Mouse (Mus musculus): ENCODE results near the gene Mpnd. TPM values are rescaled to one million over a fixed set of nuclear protein-coding genes. Genes with fewer than 3 reads are reported as not detected.

Mpnd gene
- polyA plus RNA-seq (2014; fragmentation: Illumina TruSeq; extraction: RNeasy Lipid Tissue Mini Kit (QIAGEN cat#74804); ENCODE audit: low read depth, low replicate concordance): 53.2 TPM

DNA sequence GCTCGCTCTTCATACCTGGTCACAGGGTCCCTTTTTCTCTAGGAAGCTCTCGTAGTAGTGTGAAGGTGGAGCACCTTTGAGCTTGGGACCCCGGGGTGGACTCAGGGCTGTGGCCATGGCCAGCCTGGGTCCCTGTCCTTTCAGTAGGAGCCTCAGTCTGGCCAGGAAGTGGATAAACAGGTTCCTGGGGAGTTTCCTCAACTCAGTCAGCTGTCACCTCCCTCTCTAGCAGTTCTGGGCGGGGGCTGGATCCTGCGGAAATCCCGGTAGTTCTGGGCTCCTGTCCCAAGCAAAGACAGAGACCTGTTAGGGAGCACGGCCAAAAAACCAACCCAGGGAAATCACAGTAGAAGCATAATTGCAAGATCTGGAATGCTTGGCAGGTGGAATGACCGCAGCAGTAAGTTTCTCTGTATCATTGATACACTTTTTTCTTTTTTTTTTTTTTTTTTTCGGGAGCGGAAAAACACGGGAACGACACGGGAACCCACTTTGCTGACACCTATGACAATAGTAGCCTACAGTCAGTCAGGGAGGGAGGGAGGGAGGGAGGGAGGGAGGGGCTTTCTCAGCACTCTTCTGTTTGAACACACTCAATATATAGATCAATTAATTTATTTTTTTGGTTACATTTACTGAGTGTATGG lies at the start of gene Mpnd, which contains the start of gene Stap2:
Mpnd (plus strand) TSS at position 297 of the 647 bp plus-strand sequence.
Stap2 (minus strand) TSS at position 170 of the 647 bp plus-strand sequence.

DNA sequence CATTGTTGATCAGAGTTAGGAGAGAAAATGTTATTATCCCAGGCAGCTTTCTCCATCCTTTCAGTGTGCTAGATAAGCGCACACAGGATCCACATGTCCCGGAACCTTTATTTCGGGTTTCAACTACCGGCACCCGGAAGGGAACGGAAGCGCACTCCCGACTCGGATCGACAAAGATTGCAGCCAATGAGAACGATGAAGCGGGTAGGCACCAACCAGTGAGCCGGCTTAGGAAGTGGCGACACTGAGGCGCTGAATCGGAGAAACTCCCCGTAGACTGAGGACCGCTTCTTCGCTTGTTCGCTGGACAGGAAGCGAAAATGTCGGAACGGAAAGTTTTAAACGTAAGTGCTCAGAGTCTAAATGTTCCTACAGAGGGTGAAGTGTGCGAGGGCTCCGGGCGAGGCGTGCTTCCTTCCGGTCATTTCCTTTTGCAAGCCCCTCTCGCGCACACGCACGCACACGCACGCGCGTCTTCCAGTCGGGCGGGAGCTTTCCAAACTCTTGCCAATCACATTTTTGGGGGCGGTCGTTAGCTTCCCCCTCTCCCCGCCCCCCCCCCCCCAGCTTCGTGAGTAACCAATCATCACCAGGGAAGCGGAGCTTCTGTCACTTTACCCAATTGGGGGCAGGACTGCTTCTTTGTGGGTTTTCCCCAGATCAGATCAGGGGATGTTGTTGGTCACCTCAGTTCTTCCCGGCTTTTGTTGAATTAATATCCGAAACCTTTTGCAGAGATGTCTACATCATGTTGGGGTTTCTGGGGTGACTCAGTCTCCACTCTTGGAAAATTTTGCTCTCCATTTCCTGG lies 46.4 kb upstream of the Mpnd start, which contains the start of gene Yju2:
Yju2 (plus strand) TSS at position 182 of the 811 bp plus-strand sequence.

DNA sequence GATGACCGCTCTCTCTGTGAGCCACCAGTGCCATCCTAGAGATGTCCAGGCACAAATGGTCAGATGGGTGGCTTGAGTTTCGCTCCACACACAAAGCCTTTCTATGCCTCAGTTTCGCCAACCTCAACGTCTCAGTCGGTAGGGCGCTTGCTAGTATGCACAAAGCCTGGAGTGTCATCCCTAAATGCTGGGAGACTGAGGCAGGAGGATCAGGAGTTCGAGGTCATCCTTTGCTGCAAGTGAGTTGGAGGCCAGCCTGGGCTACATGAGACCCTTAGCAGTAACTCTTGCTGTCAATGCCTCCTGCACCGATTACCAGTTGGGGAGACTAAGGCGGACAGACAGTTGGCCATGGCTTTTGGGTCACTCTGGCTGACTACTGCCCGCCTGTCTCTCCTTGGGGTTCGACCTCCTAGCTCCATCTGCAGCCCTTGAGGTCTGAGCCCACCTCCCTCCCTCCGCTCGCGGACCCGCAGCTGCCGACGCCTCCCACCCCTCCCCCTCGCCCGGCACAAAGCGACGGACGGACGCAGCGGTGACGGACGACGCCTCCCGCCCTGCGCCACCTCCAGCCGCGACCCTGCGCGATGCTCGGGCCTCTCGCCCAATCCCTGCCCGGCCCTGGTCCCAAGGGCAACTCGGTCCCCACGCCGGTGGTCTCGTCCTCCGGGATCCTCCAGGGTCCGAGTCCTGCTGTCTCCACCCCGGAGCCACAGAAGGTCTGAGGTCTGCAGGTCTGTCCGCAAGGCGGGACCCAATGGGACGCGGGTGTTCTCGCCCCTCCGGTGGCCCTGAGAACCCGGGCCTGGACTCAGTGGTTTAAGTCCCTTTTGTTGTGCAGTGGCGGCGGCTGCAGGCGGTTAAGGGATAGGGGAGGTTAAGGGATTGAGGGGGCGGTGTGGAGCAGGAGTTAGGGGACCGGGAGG lies 35.3 kb upstream of the Mpnd start, which contains the start of gene Shd:
Shd (plus strand) TSS at position 502 of the 926 bp plus-strand sequence.

DNA sequence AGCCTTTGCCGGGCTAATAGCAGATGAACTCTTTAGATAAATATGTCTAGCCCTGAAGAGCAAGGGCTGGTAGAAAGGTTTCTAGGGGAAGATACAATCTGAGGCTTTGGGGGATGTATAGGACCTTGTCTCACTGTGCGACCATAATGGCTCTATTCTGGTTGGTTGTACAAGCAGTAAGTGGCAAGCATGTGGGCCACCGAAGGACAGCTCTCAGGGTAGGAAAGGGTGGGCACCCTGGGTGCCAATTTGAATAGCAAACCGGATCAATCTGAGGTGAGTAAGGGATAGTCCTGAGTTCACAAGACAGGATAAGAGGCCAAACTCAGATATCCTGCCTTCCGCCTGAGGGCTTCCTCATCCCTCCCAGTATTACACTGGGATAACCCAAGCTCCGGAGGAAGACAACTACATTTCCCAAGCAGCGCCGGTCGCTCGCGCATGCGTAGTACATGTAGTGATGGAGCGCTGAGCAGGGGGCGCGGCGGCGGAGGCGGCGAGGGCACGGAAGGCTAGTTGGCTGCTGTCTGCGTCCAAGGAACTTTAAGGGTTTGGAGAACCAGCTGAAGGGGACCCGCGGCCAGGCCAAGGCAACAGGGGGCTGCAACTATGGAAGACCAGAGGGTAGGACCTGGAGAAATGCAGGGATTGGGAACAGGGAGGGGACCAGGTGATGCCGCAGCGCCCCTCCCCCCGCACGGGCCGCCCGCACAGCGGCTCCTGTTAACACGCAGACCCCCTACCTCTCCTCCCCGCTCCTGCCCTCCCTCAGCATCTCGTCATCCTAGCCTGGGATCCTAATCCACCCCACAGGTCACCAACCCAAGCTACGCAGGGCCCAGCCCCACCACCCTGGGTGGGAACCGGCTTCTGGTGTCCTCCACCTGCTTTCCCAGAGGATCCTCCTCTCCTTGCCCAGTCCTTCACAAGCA lies 19.2 kb upstream of the Mpnd start, which contains the start of gene Fsd1:
Fsd1 (plus strand) TSS at position 480 of the 932 bp plus-strand sequence.

DNA sequence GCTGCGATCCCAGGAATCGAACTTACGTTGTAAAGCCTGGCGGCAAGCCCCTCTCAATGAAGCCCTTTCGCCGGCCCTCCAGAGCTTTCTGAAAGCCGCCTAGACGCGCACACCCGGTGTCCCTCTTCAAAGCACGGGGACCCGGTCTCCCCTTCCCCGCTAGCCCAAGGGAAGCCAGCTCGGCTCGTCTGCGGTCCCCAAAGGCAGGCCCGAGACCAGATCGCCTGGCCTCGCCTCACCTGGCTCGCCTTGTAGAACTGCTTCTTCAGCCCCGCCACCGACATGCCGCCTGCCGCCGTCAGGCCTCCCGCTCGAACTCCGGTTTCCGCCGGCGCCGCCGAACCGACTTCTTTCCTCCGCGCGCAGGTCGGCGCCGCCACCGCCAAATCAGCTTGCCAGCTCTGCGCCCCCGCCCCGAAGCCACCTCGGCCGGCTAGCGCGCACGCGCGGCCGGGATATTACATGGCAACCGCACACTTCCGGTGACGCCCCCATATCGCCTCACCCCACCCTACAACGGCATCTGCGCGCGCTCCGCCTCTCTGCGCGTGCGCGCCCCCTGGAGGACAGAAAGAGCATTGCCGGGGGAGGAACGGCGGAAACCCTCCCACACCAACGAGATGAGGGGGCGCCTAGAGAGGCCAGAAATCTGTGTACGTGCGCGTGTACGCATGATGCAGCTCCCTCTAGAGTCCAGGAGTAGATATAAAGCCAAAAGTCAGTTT lies 30.8 kb downstream of the Mpnd start, which contains the start of gene Sh3gl1:
Sh3gl1 (minus strand) TSS at position 460 of the 725 bp plus-strand sequence.

DNA sequence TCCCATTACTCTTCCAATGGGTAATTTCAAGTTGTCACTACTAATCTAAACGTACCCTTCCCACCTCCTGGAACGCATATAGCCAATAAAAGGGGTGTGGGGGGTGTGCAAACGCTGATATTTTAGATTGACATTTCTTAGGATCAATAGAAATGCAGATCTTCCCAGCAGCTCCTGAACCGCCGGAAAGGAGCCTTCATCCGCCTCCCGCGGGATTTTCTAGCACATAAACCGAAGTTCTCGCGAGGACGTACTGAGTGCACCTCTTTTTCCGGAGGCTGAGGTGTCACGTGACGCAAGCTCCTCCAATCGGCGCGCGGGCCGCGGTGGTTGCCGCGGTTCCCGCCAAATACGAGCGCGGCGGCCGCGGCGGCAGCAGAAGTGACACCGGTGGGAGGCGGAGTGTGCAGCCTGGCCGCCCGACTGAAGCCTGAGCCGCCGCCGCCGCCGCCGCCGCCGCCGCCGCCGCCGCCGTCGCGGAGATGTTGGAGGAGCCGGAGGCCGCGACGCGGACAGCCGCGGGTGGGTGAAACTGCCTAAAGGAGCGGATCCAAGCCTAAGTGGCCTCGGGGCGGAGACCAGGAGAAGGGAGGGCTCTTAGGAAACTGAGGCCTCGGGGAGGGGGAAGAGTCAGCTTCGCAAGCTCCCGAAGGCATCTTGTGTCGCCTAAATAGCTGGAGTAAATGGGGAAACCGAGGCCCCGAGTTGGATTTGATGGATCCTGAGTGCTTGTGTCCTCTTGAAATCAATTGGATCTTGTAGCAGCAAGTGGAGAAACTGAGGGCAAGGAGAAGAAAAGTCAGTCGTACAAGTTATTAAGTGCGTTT lies 34.7 kb downstream of the Mpnd start, which contains the start of gene Chaf1a:
Chaf1a (plus strand) TSS at position 410 of the 827 bp plus-strand sequence.

Other genes starting within 250 kb of the Mpnd start
- 4.8 TPM for gene Zfp119a, start 126.8 kb upstream of the Mpnd start, polyA plus RNA-seq (2014; fragmentation: Illumina TruSeq; extraction: RNeasy Lipid Tissue Mini Kit (QIAGEN cat#74804); ENCODE audit: low read depth, low replicate concordance)
- 9.7 TPM for gene Zfp959, start 113.6 kb upstream of the Mpnd start, polyA plus RNA-seq (2014; fragmentation: Illumina TruSeq; extraction: RNeasy Lipid Tissue Mini Kit (QIAGEN cat#74804); ENCODE audit: low read depth, low replicate concordance)
- gene Zfp119b, start 56.2 kb upstream of the Mpnd start, polyA plus RNA-seq (2014; fragmentation: Illumina TruSeq; extraction: RNeasy Lipid Tissue Mini Kit (QIAGEN cat#74804); ENCODE audit: low read depth, low replicate concordance): 7.1 TPM
- gene Ebi3, start 53.1 kb upstream of the Mpnd start, polyA plus RNA-seq (2014; fragmentation: Illumina TruSeq; extraction: RNeasy Lipid Tissue Mini Kit (QIAGEN cat#74804); ENCODE audit: low read depth, low replicate concordance): 2.5 TPM
- gene Yju2, start 46.6 kb upstream of the Mpnd start, polyA plus RNA-seq (2014; fragmentation: Illumina TruSeq; extraction: RNeasy Lipid Tissue Mini Kit (QIAGEN cat#74804); ENCODE audit: low read depth, low replicate concordance): 10.1 TPM
- 2.6 TPM for gene Shd, start 35.2 kb upstream of the Mpnd start, polyA plus RNA-seq (2014; fragmentation: Illumina TruSeq; extraction: RNeasy Lipid Tissue Mini Kit (QIAGEN cat#74804); ENCODE audit: low read depth, low replicate concordance)
- not detected for gene Fsd1, start 19.2 kb upstream of the Mpnd start, polyA plus RNA-seq (2014; fragmentation: Illumina TruSeq; extraction: RNeasy Lipid Tissue Mini Kit (QIAGEN cat#74804); ENCODE audit: low read depth, low replicate concordance)
- gene Stap2, start 127 bp upstream of the Mpnd start, polyA plus RNA-seq (2014; fragmentation: Illumina TruSeq; extraction: RNeasy Lipid Tissue Mini Kit (QIAGEN cat#74804); ENCODE audit: low read depth, low replicate concordance): 51.0 TPM
- gene Sh3gl1, start 30.9 kb downstream of the Mpnd start, polyA plus RNA-seq (2014; fragmentation: Illumina TruSeq; extraction: RNeasy Lipid Tissue Mini Kit (QIAGEN cat#74804); ENCODE audit: low read depth, low replicate concordance): 43.8 TPM
- gene Chaf1a, start 34.7 kb downstream of the Mpnd start, polyA plus RNA-seq (2014; fragmentation: Illumina TruSeq; extraction: RNeasy Lipid Tissue Mini Kit (QIAGEN cat#74804); ENCODE audit: low read depth, low replicate concordance): 4.7 TPM
- 75.3 TPM for gene Ubxn6, start 69.3 kb downstream of the Mpnd start, polyA plus RNA-seq (2014; fragmentation: Illumina TruSeq; extraction: RNeasy Lipid Tissue Mini Kit (QIAGEN cat#74804); ENCODE audit: low read depth, low replicate concordance)
- 58.6 TPM for gene Hdgfl2, start 73.9 kb downstream of the Mpnd start, polyA plus RNA-seq (2014; fragmentation: Illumina TruSeq; extraction: RNeasy Lipid Tissue Mini Kit (QIAGEN cat#74804); ENCODE audit: low read depth, low replicate concordance)
- gene Plin4, start 104.1 kb downstream of the Mpnd start, polyA plus RNA-seq (2014; fragmentation: Illumina TruSeq; extraction: RNeasy Lipid Tissue Mini Kit (QIAGEN cat#74804); ENCODE audit: low read depth, low replicate concordance): 510 TPM
- 10.4 TPM for gene Plin5, start 111.9 kb downstream of the Mpnd start, polyA plus RNA-seq (2014; fragmentation: Illumina TruSeq; extraction: RNeasy Lipid Tissue Mini Kit (QIAGEN cat#74804); ENCODE audit: low read depth, low replicate concordance)
- 160 TPM for gene Lrg1, start 116.3 kb downstream of the Mpnd start, polyA plus RNA-seq (2014; fragmentation: Illumina TruSeq; extraction: RNeasy Lipid Tissue Mini Kit (QIAGEN cat#74804); ENCODE audit: low read depth, low replicate concordance)
- 5.5 TPM for gene Sema6b, start 134.6 kb downstream of the Mpnd start, polyA plus RNA-seq (2014; fragmentation: Illumina TruSeq; extraction: RNeasy Lipid Tissue Mini Kit (QIAGEN cat#74804); ENCODE audit: low read depth, low replicate concordance)
- 1.7 TPM for gene Tnfaip8l1, start 156.8 kb downstream of the Mpnd start, polyA plus RNA-seq (2014; fragmentation: Illumina TruSeq; extraction: RNeasy Lipid Tissue Mini Kit (QIAGEN cat#74804); ENCODE audit: low read depth, low replicate concordance)
- 63.5 TPM for gene Mydgf, start 178.2 kb downstream of the Mpnd start, polyA plus RNA-seq (2014; fragmentation: Illumina TruSeq; extraction: RNeasy Lipid Tissue Mini Kit (QIAGEN cat#74804); ENCODE audit: low read depth, low replicate concordance)
- 24.6 TPM for gene Dpp9, start 213.2 kb downstream of the Mpnd start, polyA plus RNA-seq (2014; fragmentation: Illumina TruSeq; extraction: RNeasy Lipid Tissue Mini Kit (QIAGEN cat#74804); ENCODE audit: low read depth, low replicate concordance)

All from adipose tissue, adult 10 weeks (tissue).